Mouse (Mus musculus): Measurements from ENCODE around the gene Pappa. TPM values are rescaled to one million over a fixed set of nuclear protein-coding genes. Genes with fewer than 3 reads are reported as not detected.

Gene Pappa
- total and polyA plus RNA-seq, 2 experiments from 2014 or later, result 0.75 to 4.3 TPM

- WGBS, result 15% methylated on average over 13 of the region's 13 CpGs
- no peaks in the 10 kb centered on the region for H3K36me3 ChIP-seq (ENCODE audit: insufficient read depth, low read length)
- ATAC-seq, result peak; percentile 86
- H3K27me3 ChIP-seq (ENCODE audit: insufficient read depth, low read length), result no peaks in the 10 kb centered on the region
- DNase-seq (ENCODE audit: low spot score), result peak; percentile 35
- no peak for TF ChIP-seq CTCF (IDR thresholded peaks at IDR 0.05; ENCODE audit: low read depth)
- H3K9me3 ChIP-seq (ENCODE audit: low read length), result no peaks in the 10 kb centered on the region
- no peak overlapping the region for H3K9ac ChIP-seq (replicated peaks; ENCODE audit: low read length)
- H3K27ac ChIP-seq, result no peak overlapping the region
- no peaks in the 10 kb centered on the region for H3K4me1 ChIP-seq (ENCODE audit: insufficient read depth, low read length)
- H3K4me2 ChIP-seq (ENCODE audit: low read depth, low read length), result 0 out of 2 replicates have a peak overlapping the region, but pooled peaks have one; percentile 13
- H3K4me3 ChIP-seq (ENCODE audit: low read length), result no peak overlapping the region
Measured at GRCm38 (mm10) chr4:65296968-65297499, 173.1 kb downstream of the Pappa start.

DNA sequence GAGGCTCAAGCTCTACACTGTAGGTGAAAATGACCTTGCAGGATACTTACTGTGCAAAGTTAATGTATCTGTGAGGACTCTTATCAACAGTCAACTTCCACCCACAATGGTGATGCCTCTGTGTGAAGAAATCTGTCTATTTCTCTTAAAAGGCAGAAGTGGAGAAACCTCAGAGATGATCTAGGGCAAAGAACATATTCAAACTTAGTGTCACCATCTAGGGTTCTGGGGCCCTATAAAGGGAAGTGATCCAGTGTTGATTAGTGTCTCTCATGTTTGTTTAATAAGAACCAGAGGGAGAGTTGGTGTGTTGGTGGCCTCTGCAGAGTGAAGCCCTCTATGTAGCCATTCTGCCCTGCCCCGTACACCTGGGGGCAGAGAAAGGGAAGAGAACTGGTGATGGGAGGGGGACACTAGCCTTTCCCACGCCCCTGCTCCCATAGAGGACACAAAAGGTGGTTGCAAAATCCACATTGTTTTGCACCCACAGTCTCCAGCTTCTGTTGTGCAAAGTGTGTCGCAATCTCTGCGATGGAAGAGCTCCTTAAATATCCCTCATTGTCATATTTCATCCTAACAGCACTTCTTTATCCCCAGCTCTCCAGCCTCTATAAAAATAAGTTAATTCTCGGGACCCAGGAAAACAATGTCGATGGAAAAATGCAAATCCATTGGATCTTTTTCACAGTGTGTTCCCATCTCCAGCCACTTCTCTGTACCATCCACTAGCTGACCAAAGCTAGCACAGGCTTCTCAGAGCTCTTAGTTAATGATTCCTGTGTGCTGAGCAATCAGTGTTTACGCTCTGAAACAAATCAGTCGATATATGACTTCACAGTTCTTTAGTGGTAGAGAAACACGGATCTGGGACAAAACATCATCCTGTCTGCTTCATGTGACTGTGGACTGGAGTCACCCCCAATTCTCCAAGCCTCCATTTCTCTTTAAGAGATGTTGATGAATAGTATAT lies 174.5 kb downstream of the Pappa start:
- TF ChIP-seq CTCF (IDR thresholded peaks at IDR 0.05; ENCODE audit: low read depth), result no peak

DNA sequence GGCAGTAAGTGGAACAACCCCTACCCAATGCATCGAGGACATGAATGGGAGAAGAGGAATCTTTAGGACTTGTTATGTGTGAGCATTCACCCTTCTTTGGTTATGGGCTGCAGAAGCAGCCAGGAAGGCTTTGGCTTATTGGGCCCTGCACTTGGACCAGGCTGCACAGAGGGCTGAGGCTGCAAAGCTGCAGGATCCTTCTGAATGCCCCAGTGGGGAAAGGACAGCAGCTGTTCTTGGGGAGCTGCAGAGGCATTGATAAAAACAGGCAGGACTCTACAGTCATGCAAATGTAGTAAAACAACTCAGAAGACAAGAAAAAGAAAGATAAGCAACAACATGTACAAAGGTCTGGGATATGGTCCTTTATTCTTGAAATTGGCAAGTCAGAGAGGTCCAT lies 175.4 kb downstream of the Pappa start:
- WGBS, result 52% methylated on average over 1 of the region's 1 CpGs
- Histone ChIP-seq H3K27ac (no peak overlapping the region), H3K4me2 (ENCODE audit: low read depth, low read length) (no peak overlapping the region), H3K9ac (replicated peaks; ENCODE audit: low read length) (no peak overlapping the region), H3K36me3 (ENCODE audit: insufficient read depth, low read length) (no peaks in the 10 kb centered on the region), H3K27me3 (ENCODE audit: insufficient read depth, low read length) (no peaks in the 10 kb centered on the region), H3K4me3 (ENCODE audit: low read length) (no peak overlapping the region), H3K4me1 (ENCODE audit: insufficient read depth, low read length) (no peaks in the 10 kb centered on the region), H3K9me3 (ENCODE audit: low read length) (no peaks in the 10 kb centered on the region)
- no peak for TF ChIP-seq CTCF (IDR thresholded peaks at IDR 0.05; ENCODE audit: low read depth)
- no peak for ATAC-seq
- DNase-seq (ENCODE audit: low spot score), result no peak

More for the DNA sequence above, 174.5 kb downstream of the Pappa start:
- Histone ChIP-seq H3K36me3 (ENCODE audit: insufficient read depth, low read length) (no peaks in the 10 kb centered on the region), H3K27me3 (ENCODE audit: insufficient read depth, low read length) (no peaks in the 10 kb centered on the region), H3K27ac (no peak overlapping the region), H3K4me1 (ENCODE audit: insufficient read depth, low read length) (no peaks in the 10 kb centered on the region), H3K4me3 (ENCODE audit: low read length) (no peak overlapping the region), H3K9ac (replicated peaks; ENCODE audit: low read length) (no peak overlapping the region), H3K4me2 (ENCODE audit: low read depth, low read length) (no peak overlapping the region), H3K9me3 (ENCODE audit: low read length) (no peaks in the 10 kb centered on the region)
- no peak for ATAC-seq
- DNase-seq (ENCODE audit: low spot score), result no peak
- WGBS, result 65% methylated on average over 9 of the region's 9 CpGs

DNA sequence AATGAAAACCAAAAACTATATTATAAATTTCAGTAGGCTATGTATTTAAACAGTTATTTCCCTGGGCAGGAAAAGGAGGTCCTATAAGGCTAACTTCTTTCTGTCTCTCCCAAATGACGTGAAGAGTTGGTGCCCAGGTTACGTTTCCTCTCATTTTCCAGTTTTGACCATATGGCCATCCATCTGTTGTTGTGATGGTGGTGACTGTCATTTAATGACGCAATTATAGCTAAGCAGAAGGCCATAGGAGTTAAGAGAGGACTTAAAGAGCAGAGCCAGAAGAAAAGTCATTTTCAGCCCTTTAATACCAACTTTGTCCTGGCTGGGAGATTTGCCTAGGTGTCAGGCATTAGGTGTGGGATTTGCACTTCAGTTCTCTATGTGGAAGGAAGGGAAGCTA lies 176.5 kb downstream of the Pappa start:
- Histone ChIP-seq H3K36me3 (ENCODE audit: insufficient read depth, low read length) (no peaks in the 10 kb centered on the region), H3K9me3 (ENCODE audit: low read length) (no peaks in the 10 kb centered on the region), H3K27me3 (ENCODE audit: insufficient read depth, low read length) (no peaks in the 10 kb centered on the region), H3K4me3 (ENCODE audit: low read length) (no peak overlapping the region), H3K27ac (no peak overlapping the region), H3K4me2 (ENCODE audit: low read depth, low read length) (no peak overlapping the region), H3K9ac (replicated peaks; ENCODE audit: low read length) (no peak overlapping the region), H3K4me1 (ENCODE audit: insufficient read depth, low read length) (no peaks in the 10 kb centered on the region)
- DNase-seq (ENCODE audit: low spot score), result no peak
- 69% methylated on average over 3 of the region's 3 CpGs for WGBS
- no peak for TF ChIP-seq CTCF (IDR thresholded peaks at IDR 0.05; ENCODE audit: low read depth)
- ATAC-seq, result no peak

DNA sequence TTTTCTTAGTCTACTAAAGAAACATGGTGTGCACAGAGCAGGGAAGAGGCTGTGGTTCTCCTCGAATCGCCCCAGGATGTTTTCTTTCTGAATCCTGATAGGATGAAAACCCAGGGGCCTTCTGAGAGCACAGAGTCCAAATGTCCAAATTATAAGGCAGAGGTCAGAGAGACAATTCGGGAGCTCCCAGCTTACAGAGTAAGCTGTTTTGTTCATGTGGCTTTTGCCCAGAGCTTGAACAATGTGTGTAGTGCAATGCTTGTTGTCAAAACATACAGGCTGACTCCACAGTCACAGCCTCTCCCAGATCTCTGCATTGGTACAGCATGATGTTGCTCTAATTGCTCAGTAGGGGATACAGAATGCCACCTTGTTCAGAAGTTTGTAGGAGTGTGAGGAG lies 178.7 kb downstream of the Pappa start:
- 58% methylated on average over 3 of the region's 3 CpGs for WGBS
- H3K9me3 ChIP-seq (ENCODE audit: low read length), result no peaks in the 10 kb centered on the region
- H3K4me1 ChIP-seq (ENCODE audit: insufficient read depth, low read length), result no peaks in the 10 kb centered on the region
- H3K9ac ChIP-seq (replicated peaks; ENCODE audit: low read length), result no peak overlapping the region
- no peaks in the 10 kb centered on the region for H3K36me3 ChIP-seq (ENCODE audit: insufficient read depth, low read length)
- ATAC-seq (no peak), DNase-seq (ENCODE audit: low spot score) (no peak)
- no peak overlapping the region for H3K27ac ChIP-seq
- H3K4me2 ChIP-seq (ENCODE audit: low read depth, low read length), result no peak overlapping the region
- H3K27me3 ChIP-seq (ENCODE audit: insufficient read depth, low read length), result no peaks in the 10 kb centered on the region
- no peak for TF ChIP-seq CTCF (IDR thresholded peaks at IDR 0.05; ENCODE audit: low read depth)
- H3K4me3 ChIP-seq (ENCODE audit: low read length), result no peak overlapping the region

GRCm38 (mm10) chr4:65317877-65318525 lies 194.0 kb downstream of the Pappa start:
- Histone ChIP-seq H3K27ac (no peak overlapping the region), H3K27me3 (ENCODE audit: insufficient read depth, low read length) (no peaks in the 10 kb centered on the region), H3K4me1 (ENCODE audit: insufficient read depth, low read length) (no peaks in the 10 kb centered on the region), H3K36me3 (ENCODE audit: insufficient read depth, low read length) (no peaks in the 10 kb centered on the region), H3K9ac (replicated peaks; ENCODE audit: low read length) (no peak overlapping the region), H3K9me3 (ENCODE audit: low read length) (no peaks in the 10 kb centered on the region), H3K4me3 (ENCODE audit: low read length) (no peak overlapping the region), H3K4me2 (ENCODE audit: low read depth, low read length) (no peak overlapping the region)
- ATAC-seq (no peak), DNase-seq (ENCODE audit: low spot score) (peak; percentile 20)
- 56% methylated on average over 10 of the region's 10 CpGs for WGBS
- no peak for TF ChIP-seq CTCF (IDR thresholded peaks at IDR 0.05; ENCODE audit: low read depth)

Data from hindbrain, postnatal 0 days (tissue).